Mouse (Mus musculus): ENCODE measurements around the gene Rhox4g. TPM values are rescaled to one million over a fixed set of nuclear protein-coding genes. Genes with fewer than 3 reads are reported as not detected.
"Not testable (repeated sequence)": the region's sequence is repeated elsewhere in the genome, so short reads cannot be mapped to it uniquely, and the experiment has no call there.

Gene Rhox4g
- not detected in 2 replicates for polyA plus RNA-seq (2015; fragmentation: Nextera tagmentation; extraction: Ambion mirVana)

DNA sequence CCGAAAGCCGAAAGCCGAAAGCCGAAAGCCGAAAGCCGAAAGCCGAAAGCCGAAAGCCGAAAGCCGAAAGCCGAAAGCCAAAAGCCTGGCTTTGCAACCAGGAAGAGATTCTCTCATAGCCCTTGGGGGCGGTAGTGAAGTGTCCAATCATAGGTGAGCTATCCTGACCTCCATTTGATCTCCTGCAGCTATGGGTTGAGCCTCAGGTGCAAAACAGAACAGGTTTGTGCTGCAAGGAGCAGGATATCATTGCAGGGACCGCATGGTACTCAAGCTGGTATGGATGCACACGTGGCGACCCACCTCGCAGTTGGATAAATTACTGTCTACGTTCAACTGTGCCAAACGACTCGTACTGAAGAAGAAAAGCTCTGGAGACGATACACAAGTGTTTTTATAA lies at the start of gene Rhox4g:
Gene Rhox4g (minus strand): TSS at position 101 of the 400 bp plus-strand sequence.
- H3K4me2 ChIP-seq (ENCODE audit: low read length); H3K27me3 ChIP-seq (replicated peaks; ENCODE audit: control insufficient read depth, insufficient read depth, low read length); ATAC-seq; H3K4me1 ChIP-seq (ENCODE audit: control insufficient read depth, insufficient read depth, low read depth, low read length); H3K36me3 ChIP-seq (ENCODE audit: control insufficient read depth, insufficient read depth, low read length); H3K9ac ChIP-seq (ENCODE audit: low read depth, low read length); H3K27ac ChIP-seq (ENCODE audit: low read depth, low read length); H3K9me3 ChIP-seq (ENCODE audit: control insufficient read depth, low read length); H3K4me3 ChIP-seq (ENCODE audit: low read length): not testable (repeated sequence)
- WGBS = 91% methylated on average over 16 of the region's 20 CpGs

GRCm38 (mm10) chrX:37692261-37692660 lies 41.1 kb upstream of the Rhox4g start:
- Histone ChIP-seq H3K36me3 (ENCODE audit: control insufficient read depth, insufficient read depth, low read length) (no peaks in the 10 kb centered on the region), H3K27ac (ENCODE audit: low read depth, low read length) (no peak overlapping the region), H3K27me3 (replicated peaks; ENCODE audit: control insufficient read depth, insufficient read depth, low read length) (no peaks in the 10 kb centered on the region), H3K9ac (ENCODE audit: low read depth, low read length) (no peak overlapping the region), H3K4me2 (ENCODE audit: low read length) (no peak overlapping the region), H3K4me1 (ENCODE audit: control insufficient read depth, insufficient read depth, low read depth, low read length) (no peaks in the 10 kb centered on the region), H3K4me3 (ENCODE audit: low read length) (no peak overlapping the region), H3K9me3 (ENCODE audit: control insufficient read depth, low read length) (no peaks in the 10 kb centered on the region)
- ATAC-seq = no peak
- WGBS = 74% methylated on average over 2 of the region's 2 CpGs

GRCm38 (mm10) chrX:37683031-37683715 lies 32.0 kb upstream of the Rhox4g start:
- Histone ChIP-seq H3K27me3 (replicated peaks; ENCODE audit: control insufficient read depth, insufficient read depth, low read length) (no peaks in the 10 kb centered on the region), H3K4me3 (ENCODE audit: low read length) (no peak overlapping the region), H3K36me3 (ENCODE audit: control insufficient read depth, insufficient read depth, low read length) (no peaks in the 10 kb centered on the region), H3K4me1 (ENCODE audit: control insufficient read depth, insufficient read depth, low read depth, low read length) (no peaks in the 10 kb centered on the region), H3K9me3 (ENCODE audit: control insufficient read depth, low read length) (no peaks in the 10 kb centered on the region), H3K27ac (ENCODE audit: low read depth, low read length) (no peak overlapping the region), H3K9ac (ENCODE audit: low read depth, low read length) (no peak overlapping the region), H3K4me2 (ENCODE audit: low read length) (no peak overlapping the region)
- ATAC-seq = no peak
- 89% methylated on average over 24 of the region's 24 CpGs for WGBS

GRCm38 (mm10) chrX:37673177-37673576 lies 22.1 kb upstream of the Rhox4g start, which contains the start of gene Rhox2h:
TSS of gene Rhox2h (minus strand) at chrX:37673277.
- H3K9me3 ChIP-seq (ENCODE audit: control insufficient read depth, low read length); ATAC-seq; H3K36me3 ChIP-seq (ENCODE audit: control insufficient read depth, insufficient read depth, low read length); H3K27ac ChIP-seq (ENCODE audit: low read depth, low read length); H3K9ac ChIP-seq (ENCODE audit: low read depth, low read length); H3K27me3 ChIP-seq (replicated peaks; ENCODE audit: control insufficient read depth, insufficient read depth, low read length); H3K4me1 ChIP-seq (ENCODE audit: control insufficient read depth, insufficient read depth, low read depth, low read length); H3K4me2 ChIP-seq (ENCODE audit: low read length); H3K4me3 ChIP-seq (ENCODE audit: low read length): not testable (repeated sequence)
- WGBS = 89% methylated on average over 8 of the region's 8 CpGs

DNA sequence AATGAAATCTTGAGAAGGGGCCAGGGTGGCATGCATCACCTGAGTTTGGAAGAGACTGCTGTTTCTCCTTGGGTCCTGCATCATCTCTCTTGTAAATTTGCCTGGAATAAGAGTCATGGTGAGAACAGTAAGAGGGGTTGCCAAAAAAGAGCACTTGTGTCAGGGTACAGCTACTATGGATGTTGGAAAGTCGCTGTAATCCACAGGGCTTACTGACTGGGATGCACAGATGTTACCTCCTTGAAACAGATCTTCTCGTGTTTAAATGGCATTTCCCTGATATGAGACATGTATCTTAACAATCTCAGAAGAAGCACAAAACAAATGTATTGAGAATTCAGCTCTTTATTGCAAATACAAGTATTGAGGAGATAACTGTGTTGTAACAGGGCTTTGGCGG lies 17.5 kb upstream of the Rhox4g start, which contains the start of gene Rhox3h:
Gene Rhox3h (minus strand): TSS at position 101 of the 400 bp plus-strand sequence.
- H3K27me3 ChIP-seq (replicated peaks; ENCODE audit: control insufficient read depth, insufficient read depth, low read length); ATAC-seq; H3K4me2 ChIP-seq (ENCODE audit: low read length); H3K4me3 ChIP-seq (ENCODE audit: low read length); H3K9ac ChIP-seq (ENCODE audit: low read depth, low read length); H3K9me3 ChIP-seq (ENCODE audit: control insufficient read depth, low read length); H3K27ac ChIP-seq (ENCODE audit: low read depth, low read length); H3K36me3 ChIP-seq (ENCODE audit: control insufficient read depth, insufficient read depth, low read length); H3K4me1 ChIP-seq (ENCODE audit: control insufficient read depth, insufficient read depth, low read depth, low read length): not testable (repeated sequence)
- 80% methylated on average over 1 of the region's 3 CpGs for WGBS

GRCm38 (mm10) chrX:37643370-37643769 lies 7.8 kb downstream of the Rhox4g start, which contains the start of gene Rhox2g:
TSS of gene Rhox2g (minus strand) at chrX:37643470.
- not testable (repeated sequence) for H3K9me3 ChIP-seq (ENCODE audit: control insufficient read depth, low read length); H3K4me3 ChIP-seq (ENCODE audit: low read length); H3K4me1 ChIP-seq (ENCODE audit: control insufficient read depth, insufficient read depth, low read depth, low read length); H3K27me3 ChIP-seq (replicated peaks; ENCODE audit: control insufficient read depth, insufficient read depth, low read length); H3K27ac ChIP-seq (ENCODE audit: low read depth, low read length); H3K36me3 ChIP-seq (ENCODE audit: control insufficient read depth, insufficient read depth, low read length); H3K4me2 ChIP-seq (ENCODE audit: low read length); ATAC-seq; H3K9ac ChIP-seq (ENCODE audit: low read depth, low read length)
- WGBS = 95% methylated on average over 6 of the region's 6 CpGs

DNA sequence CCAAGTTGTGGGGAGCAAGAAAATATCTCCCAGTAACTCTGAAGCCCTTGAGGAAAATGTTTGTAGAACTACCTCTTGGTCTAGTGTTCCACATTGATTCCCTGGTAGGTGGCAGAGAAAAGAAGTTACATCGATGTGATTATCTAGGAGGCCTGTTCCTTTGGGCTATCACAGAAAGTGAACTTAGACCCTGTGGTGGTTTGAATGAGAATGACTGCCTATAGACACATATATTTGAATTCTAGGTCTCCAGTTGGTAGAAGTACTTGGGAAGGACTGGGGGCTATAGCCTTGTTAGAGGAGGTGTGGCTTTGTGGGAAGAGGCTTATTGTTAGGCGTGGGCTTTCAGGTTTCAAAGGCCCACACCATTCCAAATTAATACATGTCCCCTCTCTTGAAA lies 22.6 kb downstream of the Rhox4g start, which contains the start of gene Rhox3g:
Gene Rhox3g (minus strand): TSS at position 101 of the 400 bp plus-strand sequence.
- not testable (repeated sequence) for H3K27me3 ChIP-seq (replicated peaks; ENCODE audit: control insufficient read depth, insufficient read depth, low read length); H3K36me3 ChIP-seq (ENCODE audit: control insufficient read depth, insufficient read depth, low read length); ATAC-seq; H3K4me3 ChIP-seq (ENCODE audit: low read length); H3K9me3 ChIP-seq (ENCODE audit: control insufficient read depth, low read length); H3K4me2 ChIP-seq (ENCODE audit: low read length); H3K4me1 ChIP-seq (ENCODE audit: control insufficient read depth, insufficient read depth, low read depth, low read length); H3K27ac ChIP-seq (ENCODE audit: low read depth, low read length); H3K9ac ChIP-seq (ENCODE audit: low read depth, low read length)
- 92% methylated on average over 2 of the region's 2 CpGs for WGBS

GRCm38 (mm10) chrX:37607604-37608003 lies 43.5 kb downstream of the Rhox4g start, which contains the start of gene Rhox4f:
TSS of gene Rhox4f (minus strand) at chrX:37607704.
- H3K4me1 ChIP-seq (ENCODE audit: control insufficient read depth, insufficient read depth, low read depth, low read length); H3K4me3 ChIP-seq (ENCODE audit: low read length); H3K4me2 ChIP-seq (ENCODE audit: low read length); H3K36me3 ChIP-seq (ENCODE audit: control insufficient read depth, insufficient read depth, low read length); H3K27ac ChIP-seq (ENCODE audit: low read depth, low read length); H3K9me3 ChIP-seq (ENCODE audit: control insufficient read depth, low read length); ATAC-seq; H3K27me3 ChIP-seq (replicated peaks; ENCODE audit: control insufficient read depth, insufficient read depth, low read length); H3K9ac ChIP-seq (ENCODE audit: low read depth, low read length): not testable (repeated sequence)
- 93% methylated on average over 10 of the region's 19 CpGs for WGBS
